Mouse (Mus musculus): Measurements from ENCODE around the gene Trafd1. TPM values are rescaled to one million over a fixed set of nuclear protein-coding genes. Genes with fewer than 3 reads are reported as not detected.

Trafd1 gene
- polyA plus RNA-seq, 1 experiment from 2014 or later = 71.8 TPM

DNA sequence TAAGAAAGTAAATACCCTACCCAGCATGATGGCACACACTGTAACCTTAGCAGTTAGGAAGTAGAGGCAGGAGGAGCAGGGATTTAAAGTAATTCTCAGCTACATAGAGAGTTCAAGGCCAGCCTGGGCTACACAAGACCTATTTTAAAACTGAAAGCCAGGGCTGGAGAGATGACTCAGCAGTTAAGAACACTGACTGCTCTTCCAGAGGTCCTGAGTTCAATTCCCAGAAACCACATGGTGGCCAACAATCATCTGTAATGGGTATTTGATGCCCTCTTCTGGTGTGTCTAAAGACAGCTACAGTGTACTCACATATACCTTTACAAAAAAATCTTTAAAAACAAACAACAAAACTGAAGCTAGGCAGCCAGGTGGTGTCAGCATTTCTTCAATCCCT, 4.3 kb upstream of the Trafd1 start:
- Histone ChIP-seq H3K4me1 (ENCODE audit: control insufficient read depth, insufficient read depth, low read length) (peaks cover under 1% of the 10 kb centered on the region; the same call in 1 of the 2 replicates), H3K27ac (replicated peaks; ENCODE audit: low read depth, low read length) (no peak overlapping the region), H3K4me3 (ENCODE audit: low read depth, low read length) (no peak overlapping the region), H3K36me3 (ENCODE audit: control insufficient read depth, insufficient read depth, low read length) (no peaks in the 10 kb centered on the region), H3K4me2 (ENCODE audit: low read depth, low read length) (no peak overlapping the region), H3K9ac (ENCODE audit: low read depth, low read length) (no peak overlapping the region), H3K9me3 (ENCODE audit: control insufficient read depth, low read length) (no peaks in the 10 kb centered on the region), H3K27me3 (replicated peaks; ENCODE audit: control insufficient read depth, insufficient read depth, low read length) (no peaks in the 10 kb centered on the region)
- DNase-seq (ENCODE audit: low spot score) = no peak
- ATAC-seq (ENCODE audit: low read depth) = no peak

DNA sequence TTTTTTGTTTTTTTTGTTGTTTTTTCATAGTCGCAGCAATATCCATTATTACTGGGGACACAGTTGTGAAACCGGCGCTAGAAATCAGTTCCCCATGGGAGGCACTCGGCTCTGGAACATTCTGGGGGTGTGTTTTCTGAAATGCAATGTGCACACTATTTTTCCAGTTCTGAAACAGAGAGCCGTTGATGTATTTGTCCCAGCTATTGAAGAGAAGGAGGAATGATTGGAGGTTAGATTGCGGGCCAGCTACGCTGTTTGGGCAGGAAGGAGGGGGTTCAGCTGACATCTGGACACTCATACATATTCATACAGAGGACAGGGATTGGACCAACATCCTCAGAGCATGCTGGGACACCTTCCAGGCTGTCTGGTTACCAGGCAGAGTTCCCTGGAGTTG, 3.7 kb upstream of the Trafd1 start:
- Histone ChIP-seq H3K9ac (ENCODE audit: low read depth, low read length) (no peak overlapping the region), H3K27me3 (replicated peaks; ENCODE audit: control insufficient read depth, insufficient read depth, low read length) (no peaks in the 10 kb centered on the region), H3K4me3 (ENCODE audit: low read depth, low read length) (no peak overlapping the region), H3K4me1 (ENCODE audit: control insufficient read depth, insufficient read depth, low read length) (peaks cover 6% of the 10 kb centered on the region), H3K4me2 (ENCODE audit: low read depth, low read length) (no peak overlapping the region), H3K36me3 (ENCODE audit: control insufficient read depth, insufficient read depth, low read length) (no peaks in the 10 kb centered on the region), H3K9me3 (ENCODE audit: control insufficient read depth, low read length) (no peaks in the 10 kb centered on the region), H3K27ac (replicated peaks; ENCODE audit: low read depth, low read length) (no peak overlapping the region)
- 60% methylated on average over 7 of the region's 7 CpGs for WGBS
- DNase-seq (ENCODE audit: low spot score) (no peak), ATAC-seq (ENCODE audit: low read depth) (no peak)

DNA sequence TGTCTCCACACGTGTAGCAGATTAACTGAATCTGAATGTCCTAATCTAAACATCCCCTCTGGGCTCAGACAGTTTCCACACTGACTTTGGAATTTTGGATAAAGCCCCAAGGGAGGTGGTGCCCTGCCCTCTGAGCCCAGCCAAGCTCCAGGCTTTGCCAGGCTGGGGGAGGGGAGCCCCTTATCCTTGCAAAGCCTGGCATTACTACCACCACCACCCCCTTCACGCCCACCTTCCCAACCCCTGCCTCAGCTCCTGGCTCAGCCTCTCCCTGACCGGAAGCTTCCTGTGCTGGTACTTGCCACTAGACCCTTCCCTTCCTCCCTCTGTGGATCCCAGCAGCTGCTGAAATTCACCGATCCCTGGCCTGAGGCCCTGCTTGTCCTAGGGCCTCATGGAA, 1.7 kb upstream of the Trafd1 start:
- H3K36me3 ChIP-seq (ENCODE audit: control insufficient read depth, insufficient read depth, low read length) = 0 out of 2 replicates have a peak, but pooled peaks cover 8% of the 10 kb centered on the region
- H3K4me3 ChIP-seq (ENCODE audit: low read depth, low read length) = no peak overlapping the region
- DNase-seq (ENCODE audit: low spot score) (no peak), ATAC-seq (ENCODE audit: low read depth) (no peak)
- H3K4me2 ChIP-seq (ENCODE audit: low read depth, low read length) = no peak overlapping the region
- WGBS = 28% methylated on average over 4 of the region's 4 CpGs
- no peak overlapping the region for H3K27ac ChIP-seq (replicated peaks; ENCODE audit: low read depth, low read length)
- H3K9ac ChIP-seq (ENCODE audit: low read depth, low read length) = no peak overlapping the region
- peaks cover 6% of the 10 kb centered on the region for H3K4me1 ChIP-seq (ENCODE audit: control insufficient read depth, insufficient read depth, low read length)
- no peaks in the 10 kb centered on the region for H3K9me3 ChIP-seq (ENCODE audit: control insufficient read depth, low read length)
- no peaks in the 10 kb centered on the region for H3K27me3 ChIP-seq (replicated peaks; ENCODE audit: control insufficient read depth, insufficient read depth, low read length)

DNA sequence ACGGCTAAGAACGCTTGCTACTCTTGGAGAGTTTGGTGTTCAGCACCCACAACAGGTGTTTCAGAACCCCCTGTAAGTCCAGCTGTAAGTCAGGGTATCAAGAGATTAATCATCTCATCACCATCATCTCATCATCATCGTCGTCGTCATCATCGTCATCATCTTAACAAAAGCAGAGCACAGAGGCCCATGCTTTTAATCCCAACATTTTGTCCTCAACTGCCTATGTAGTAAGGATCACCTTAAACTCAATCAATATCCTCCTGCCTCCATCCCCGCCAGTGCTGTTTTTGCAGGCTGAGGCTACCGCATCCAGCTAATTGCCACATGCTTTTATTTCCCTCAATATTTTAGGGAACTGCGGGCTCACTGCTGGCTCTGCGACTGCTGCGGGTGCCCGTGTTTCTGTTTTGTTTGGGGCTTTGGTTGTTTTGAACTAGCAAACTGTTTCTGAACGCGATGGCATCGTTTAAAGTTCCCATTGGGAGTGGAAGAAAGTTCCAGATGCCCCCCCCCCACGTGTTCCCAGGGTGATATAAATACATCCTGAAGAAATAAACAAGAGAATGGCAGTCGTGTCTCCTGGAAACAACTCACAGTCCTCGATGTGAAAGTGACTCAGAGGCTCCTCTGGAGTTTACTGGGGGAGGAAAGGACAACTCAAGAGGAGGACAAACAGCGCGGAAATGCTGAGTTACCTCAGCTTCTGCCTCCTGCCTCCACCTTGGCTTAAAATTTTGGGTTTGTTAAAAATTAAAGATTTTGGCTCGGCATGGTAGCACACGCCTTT, 883 bp upstream of the Trafd1 start:
- 32% methylated on average over 22 of the region's 22 CpGs for WGBS
- peak overlapping the region; percentile 85; the same call in 1 of the 2 replicates for H3K9ac ChIP-seq (ENCODE audit: low read depth, low read length)

DNA sequence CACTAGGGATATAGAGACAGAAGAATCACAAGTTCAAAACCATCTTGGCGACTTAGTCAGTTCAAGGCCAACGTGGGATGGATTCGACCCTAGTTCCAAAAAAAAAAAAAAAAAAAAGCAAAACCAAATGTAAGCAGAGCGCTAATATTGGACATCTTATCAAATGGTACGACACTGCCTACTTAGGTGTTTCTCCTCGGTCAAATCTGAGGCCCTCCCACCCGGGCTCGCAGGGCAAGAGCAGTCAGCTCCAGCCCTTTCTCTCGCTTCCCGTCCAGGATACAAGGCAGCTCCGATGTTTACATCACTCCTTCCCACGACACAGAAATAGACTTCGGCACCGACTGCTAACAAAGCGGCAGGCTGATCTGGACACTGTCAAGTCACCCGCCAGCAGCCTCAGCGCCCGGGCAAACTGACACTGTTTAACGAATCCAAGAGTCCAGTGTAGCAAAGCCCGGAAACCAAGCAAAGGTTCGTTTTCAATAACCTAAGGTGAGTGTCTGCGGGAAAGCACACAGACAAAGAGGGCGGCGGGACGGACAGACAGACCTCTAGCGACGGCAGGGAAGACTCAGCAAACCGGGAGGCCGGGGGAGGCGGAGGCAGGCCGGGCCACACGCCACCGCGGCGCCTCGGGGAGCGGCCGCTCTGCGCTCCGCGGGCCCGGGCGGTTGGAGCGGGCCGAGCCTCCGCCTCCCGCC, 523 bp downstream of the Trafd1 start:
- Histone ChIP-seq H3K4me2 (ENCODE audit: low read depth, low read length) (peak overlapping the region; percentile 58), H3K9ac (ENCODE audit: low read depth, low read length) (peak overlapping the region; percentile 85), H3K27me3 (replicated peaks; ENCODE audit: control insufficient read depth, insufficient read depth, low read length) (no peaks in the 10 kb centered on the region), H3K27ac (replicated peaks; ENCODE audit: low read depth, low read length) (peak overlapping the region; percentile 87), H3K4me1 (ENCODE audit: control insufficient read depth, insufficient read depth, low read length) (peaks cover 6% of the 10 kb centered on the region), H3K36me3 (ENCODE audit: control insufficient read depth, insufficient read depth, low read length) (peaks cover 28% of the 10 kb centered on the region), H3K4me3 (ENCODE audit: low read depth, low read length) (peak overlapping the region; percentile 77), H3K9me3 (ENCODE audit: control insufficient read depth, low read length) (peaks cover 3% of the 10 kb centered on the region; the same call in 1 of the 2 replicates)
- peak; percentile 53 for DNase-seq (ENCODE audit: low spot score)
- ATAC-seq (ENCODE audit: low read depth) = peak; percentile 68
- 4% methylated on average over 25 of the region's 47 CpGs for WGBS

More for the DNA sequence above, 883 bp upstream of the Trafd1 start:
- no peaks in the 10 kb centered on the region for H3K9me3 ChIP-seq (ENCODE audit: control insufficient read depth, low read length)
- H3K27me3 ChIP-seq (replicated peaks; ENCODE audit: control insufficient read depth, insufficient read depth, low read length) = no peaks in the 10 kb centered on the region
- H3K36me3 ChIP-seq (ENCODE audit: control insufficient read depth, insufficient read depth, low read length) = peaks cover 14% of the 10 kb centered on the region
- H3K4me1 ChIP-seq (ENCODE audit: control insufficient read depth, insufficient read depth, low read length) = peaks cover 6% of the 10 kb centered on the region
- H3K27ac ChIP-seq (replicated peaks; ENCODE audit: low read depth, low read length) = no peak overlapping the region
- peak overlapping the region; percentile 77 for H3K4me3 ChIP-seq (ENCODE audit: low read depth, low read length)
- ATAC-seq (ENCODE audit: low read depth) (no peak), DNase-seq (ENCODE audit: low spot score) (no peak)
- H3K4me2 ChIP-seq (ENCODE audit: low read depth, low read length) = peak overlapping the region; percentile 58

DNA sequence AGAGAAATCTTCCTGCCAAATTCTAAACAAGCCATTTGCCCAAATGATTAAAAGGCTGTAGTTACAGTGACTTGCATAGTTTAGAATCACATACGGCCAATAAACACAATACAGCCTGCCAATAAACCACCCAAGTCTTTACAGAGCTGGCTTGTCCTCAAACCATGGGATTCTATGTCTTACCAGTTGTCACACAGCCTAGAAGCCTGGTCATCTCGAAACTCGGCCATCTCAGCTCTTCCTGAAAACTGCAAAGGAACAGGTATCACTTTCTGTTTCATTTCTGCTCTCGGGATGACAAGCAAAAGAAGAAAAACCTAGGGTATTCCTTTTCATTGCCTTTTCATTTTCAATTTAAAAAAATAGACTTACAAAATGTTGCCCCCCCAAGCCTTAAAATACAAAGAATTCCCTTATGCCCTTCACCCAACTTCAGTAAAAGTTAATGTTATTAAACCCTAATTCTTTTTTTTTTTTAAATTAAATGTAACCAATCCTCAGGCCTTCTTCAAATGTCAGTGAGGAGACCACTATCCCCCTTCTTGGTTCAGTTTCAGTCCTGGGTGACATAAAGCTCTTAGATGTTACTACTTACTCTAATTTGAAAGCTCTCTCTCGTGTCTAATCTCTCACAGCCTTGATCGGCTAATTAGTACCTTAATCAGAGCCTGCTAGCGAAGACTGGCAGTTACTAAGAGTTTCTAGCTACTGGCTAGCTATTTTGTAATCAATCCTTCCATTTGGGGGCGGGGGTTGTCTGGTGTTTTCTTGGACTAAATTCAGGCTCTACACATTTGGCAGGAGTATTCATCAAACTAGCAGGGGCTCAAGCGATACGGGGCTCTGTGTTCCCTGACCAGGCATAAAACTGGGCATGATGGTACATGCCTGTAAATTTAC, 1.3 kb downstream of the Trafd1 start:
- Histone ChIP-seq H3K27ac (replicated peaks; ENCODE audit: low read depth, low read length) (no peak overlapping the region), H3K9ac (ENCODE audit: low read depth, low read length) (peak overlapping the region; percentile 85), H3K36me3 (ENCODE audit: control insufficient read depth, insufficient read depth, low read length) (peaks cover 35% of the 10 kb centered on the region), H3K4me1 (ENCODE audit: control insufficient read depth, insufficient read depth, low read length) (peaks cover 6% of the 10 kb centered on the region), H3K9me3 (ENCODE audit: control insufficient read depth, low read length) (peaks cover 3% of the 10 kb centered on the region; the same call in 1 of the 2 replicates), H3K4me3 (ENCODE audit: low read depth, low read length) (peak overlapping the region; percentile 77), H3K4me2 (ENCODE audit: low read depth, low read length) (peak overlapping the region; percentile 58), H3K27me3 (replicated peaks; ENCODE audit: control insufficient read depth, insufficient read depth, low read length) (no peaks in the 10 kb centered on the region)
- 52% methylated on average over 10 of the region's 10 CpGs for WGBS
- ATAC-seq (ENCODE audit: low read depth) = no peak
- DNase-seq (ENCODE audit: low spot score) = no peak

DNA sequence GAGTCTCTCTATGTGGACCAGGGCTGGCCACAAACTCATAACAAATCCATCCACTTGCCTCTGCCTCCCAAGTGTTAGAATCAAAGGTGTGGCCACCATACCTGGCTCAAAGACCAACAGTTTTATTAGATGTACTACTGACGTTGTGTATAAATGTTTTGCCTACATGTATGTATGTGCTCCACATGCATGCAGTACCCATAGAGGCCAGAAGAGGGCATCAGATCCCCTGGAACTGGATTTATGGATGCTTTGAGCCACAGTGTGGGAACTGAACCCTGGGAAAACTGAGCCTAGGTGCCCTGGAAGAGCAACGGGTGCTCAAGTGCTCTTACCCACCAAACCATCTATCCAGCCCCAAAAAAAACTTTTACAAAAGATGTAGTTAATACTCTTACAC, 4.7 kb downstream of the Trafd1 start:
- no peaks in the 10 kb centered on the region for H3K27me3 ChIP-seq (replicated peaks; ENCODE audit: control insufficient read depth, insufficient read depth, low read length)
- no peak for ATAC-seq (ENCODE audit: low read depth)
- peaks cover 6% of the 10 kb centered on the region for H3K4me1 ChIP-seq (ENCODE audit: control insufficient read depth, insufficient read depth, low read length)
- H3K27ac ChIP-seq (replicated peaks; ENCODE audit: low read depth, low read length) = no peak overlapping the region
- H3K4me3 ChIP-seq (ENCODE audit: low read depth, low read length) = no peak overlapping the region
- H3K4me2 ChIP-seq (ENCODE audit: low read depth, low read length) = no peak overlapping the region
- 90% methylated on average over 2 of the region's 2 CpGs for WGBS
- H3K9ac ChIP-seq (ENCODE audit: low read depth, low read length) = no peak overlapping the region
- DNase-seq (ENCODE audit: low spot score) = no peak
- peaks cover 63% of the 10 kb centered on the region for H3K36me3 ChIP-seq (ENCODE audit: control insufficient read depth, insufficient read depth, low read length)
- H3K9me3 ChIP-seq (ENCODE audit: control insufficient read depth, low read length) = peaks cover 3% of the 10 kb centered on the region; the same call in 1 of the 2 replicates

DNA sequence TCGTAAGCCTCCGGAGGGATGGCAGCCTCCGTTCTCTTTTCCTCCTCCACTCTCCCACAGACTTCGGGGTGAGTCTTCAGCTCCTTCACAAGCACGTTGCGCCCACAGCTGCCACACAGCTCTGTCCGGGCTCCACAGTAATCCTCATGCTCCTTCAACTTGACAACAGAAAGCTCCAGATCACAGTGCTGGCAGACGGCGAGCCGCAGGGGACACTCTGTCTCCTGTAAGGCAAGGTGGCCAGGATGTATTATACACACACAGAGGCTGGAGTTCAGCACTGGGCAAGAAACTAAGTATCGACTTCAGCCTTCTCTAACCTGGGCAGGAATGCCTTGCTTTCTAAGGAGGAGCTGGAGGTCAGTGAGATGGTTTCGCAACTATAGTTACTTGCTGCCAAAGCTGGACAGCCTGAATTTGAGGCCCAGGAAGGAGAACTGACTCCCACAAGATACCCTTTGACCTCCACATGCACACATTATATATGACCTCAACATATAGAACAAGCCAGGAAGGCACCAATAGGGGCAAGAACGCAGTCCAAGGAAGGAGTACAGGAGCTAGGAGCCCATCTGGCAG, 6.7 kb downstream of the Trafd1 start:
- H3K27me3 ChIP-seq (replicated peaks; ENCODE audit: control insufficient read depth, insufficient read depth, low read length) = no peaks in the 10 kb centered on the region
- H3K27ac ChIP-seq (replicated peaks; ENCODE audit: low read depth, low read length) = no peak overlapping the region
- no peak overlapping the region for H3K4me2 ChIP-seq (ENCODE audit: low read depth, low read length)
- no peak for DNase-seq (ENCODE audit: low spot score)
- peaks cover 3% of the 10 kb centered on the region; the same call in 1 of the 2 replicates for H3K9me3 ChIP-seq (ENCODE audit: control insufficient read depth, low read length)
- WGBS = 92% methylated on average over 13 of the region's 13 CpGs
- no peak overlapping the region for H3K9ac ChIP-seq (ENCODE audit: low read depth, low read length)
- no peaks in the 10 kb centered on the region for H3K4me1 ChIP-seq (ENCODE audit: control insufficient read depth, insufficient read depth, low read length)
- peaks cover 80% of the 10 kb centered on the region for H3K36me3 ChIP-seq (ENCODE audit: control insufficient read depth, insufficient read depth, low read length)
- no peak overlapping the region for H3K4me3 ChIP-seq (ENCODE audit: low read depth, low read length)
- no peak for ATAC-seq (ENCODE audit: low read depth)
